8 mouse cellular contexts compared by ENCODE assay signal in the genomic region with DNA sequence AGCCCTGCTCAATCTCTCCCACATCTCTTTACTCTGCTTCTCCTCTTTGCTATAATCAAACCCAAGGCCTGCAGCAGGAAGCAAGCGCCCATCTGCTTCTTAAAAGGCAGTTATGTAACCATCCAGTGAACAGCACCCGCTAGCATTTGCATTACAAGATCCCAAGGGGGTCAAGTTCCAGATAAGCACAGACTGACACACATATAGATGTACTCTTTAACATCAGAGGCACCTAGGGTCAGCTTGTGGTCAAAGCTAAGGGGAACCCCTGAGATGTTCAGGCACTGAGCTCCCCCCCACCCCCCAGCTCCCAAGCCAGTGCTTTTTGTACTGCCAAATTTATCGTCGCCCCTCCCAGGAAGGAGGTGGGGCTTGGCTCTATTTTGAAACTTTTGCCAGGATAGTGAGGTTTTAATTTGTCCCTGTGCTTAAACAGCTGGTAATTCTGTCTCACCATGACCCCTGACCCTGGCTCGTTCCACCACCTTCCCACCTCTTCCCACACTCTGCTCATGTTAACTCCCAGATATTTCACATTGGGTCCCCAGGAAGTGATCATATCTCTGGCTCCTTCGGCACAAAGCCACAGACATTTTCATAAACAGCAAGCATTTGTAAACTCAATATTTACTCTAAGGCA. TPM values are rescaled to one million over a fixed set of nuclear protein-coding genes. Genes with fewer than 3 reads are reported as not detected.
DNase-seq lines count a peak whose midpoint lies in the region; ATAC-seq lines count a peak whose summit lies in the region.

No protein-coding gene starts in this region.

- no peak for DNase-seq in frontal cortex, postnatal 10 days (ENCODE audit: low spot score in 2 of 2)
- DNase-seq in R1 (ENCODE audit: low read depth, low spot score) = peak; percentile 69
- peak; percentile 53 to 62 for DNase-seq in heart, postnatal 14 days
- DNase-seq in left cerebral cortex, postnatal 14 days (ENCODE audit: low spot score in 2 of 2) = peak; percentile 49 to 74
- peak; percentile 48 to 62 for DNase-seq in urinary bladder, postnatal 36 days (ENCODE audit: low spot score in 2 of 2)
- DNase-seq in cerebellum, postnatal 36 days = no peak

- intact Hi-C loops in heart, postnatal 14 days (cut with DNase I) = no loop called here
- intact Hi-C loops in left cerebral cortex, postnatal 14 days (cut with DNase I) = no loop called here

- ATAC-seq in frontal cortex, adult (ENCODE audit: low TSS enrichment) = peak; percentile 91
- ATAC-seq in monocyte, adult 5-6 weeks (replicated peaks; ENCODE audit: insufficient number of reproducible peaks, low FRiP score, low TSS enrichment, poor library complexity, severe bottlenecking) = peak; percentile 38

RNA-seq across cellular contexts. Expression of gene Aldh2, which starts 7.1 kb away (rescaled TPM):
- 100 to 1,000 TPM; 133 to 162 TPM for total RNA-seq in heart, postnatal 14 days (2021)
- 10 to 100 TPM; 77.4 to 87.7 TPM for total RNA-seq in left cerebral cortex, postnatal 14 days (2021)
- 233 to 306 TPM (median 259 TPM) in 3 replicates for total RNA-seq in monocyte, adult 5-6 weeks (2017)

RNA-seq across cellular contexts. Expression of gene Acad12, which starts 32.2 kb away (rescaled TPM):
- 10 to 100 TPM; 39.8 to 41.0 TPM for total RNA-seq in heart, postnatal 14 days (2021)
- total RNA-seq in left cerebral cortex, postnatal 14 days (2021) = 1 to 10 TPM; 5.0 to 5.5 TPM
- total RNA-seq in monocyte, adult 5-6 weeks (2017) = 0.10 to 6.7 TPM (median 0.96 TPM) in 3 replicates

RNA-seq across cellular contexts. Expression of gene Mapkapk5, which starts 40.8 kb away (rescaled TPM):
- 10 to 100 TPM; 60.7 to 61.7 TPM for total RNA-seq in heart, postnatal 14 days (2021)
- total RNA-seq in left cerebral cortex, postnatal 14 days (2021) = 10 to 100 TPM; 78.9 to 82.4 TPM
- total RNA-seq in monocyte, adult 5-6 weeks (2017) = 129 to 201 TPM (median 159 TPM) in 3 replicates

RNA-seq across cellular contexts. Expression of gene Adam1a, which starts 41.2 kb away (rescaled TPM):
- total RNA-seq in heart, postnatal 14 days (2021) = 1 to 10 TPM; 3.4 to 3.5 TPM
- 1 to 10 TPM; 7.4 to 9.0 TPM for total RNA-seq in left cerebral cortex, postnatal 14 days (2021)
- total RNA-seq in monocyte, adult 5-6 weeks (2017) = 4.0 to 6.5 TPM (median 4.4 TPM) in 3 replicates

RNA-seq across cellular contexts. Expression of gene Gm42878, which starts 41.2 kb away (rescaled TPM):
- not detected for total RNA-seq in heart, postnatal 14 days (2021)
- not detected for total RNA-seq in left cerebral cortex, postnatal 14 days (2021)
- not detected in 3 replicates for total RNA-seq in monocyte, adult 5-6 weeks (2017)

Comparison
In these comparisons a context has a peak if more than half of its experiments do, and no peak if none do; other contexts are left out.
1. DNase-seq: peak in R1 (single experiment), heart, postnatal 14 days (2 of 2), left cerebral cortex, postnatal 14 days (2 of 2) and urinary bladder, postnatal 36 days (2 of 2); none in frontal cortex, postnatal 10 days (0 of 2) and cerebellum, postnatal 36 days (0 of 2).